Mouse (Mus musculus): ENCODE results near the gene Zeb2.
"Not testable (repeated sequence)": the region's sequence is repeated elsewhere in the genome, so short reads cannot be mapped to it uniquely, and the experiment has no call there.

Zeb2 gene

GRCm38 (mm10) chr2:45111571-45111970, 5.6 kb downstream of the Zeb2 start:
- DNase-seq, result not testable (repeated sequence)

DNA sequence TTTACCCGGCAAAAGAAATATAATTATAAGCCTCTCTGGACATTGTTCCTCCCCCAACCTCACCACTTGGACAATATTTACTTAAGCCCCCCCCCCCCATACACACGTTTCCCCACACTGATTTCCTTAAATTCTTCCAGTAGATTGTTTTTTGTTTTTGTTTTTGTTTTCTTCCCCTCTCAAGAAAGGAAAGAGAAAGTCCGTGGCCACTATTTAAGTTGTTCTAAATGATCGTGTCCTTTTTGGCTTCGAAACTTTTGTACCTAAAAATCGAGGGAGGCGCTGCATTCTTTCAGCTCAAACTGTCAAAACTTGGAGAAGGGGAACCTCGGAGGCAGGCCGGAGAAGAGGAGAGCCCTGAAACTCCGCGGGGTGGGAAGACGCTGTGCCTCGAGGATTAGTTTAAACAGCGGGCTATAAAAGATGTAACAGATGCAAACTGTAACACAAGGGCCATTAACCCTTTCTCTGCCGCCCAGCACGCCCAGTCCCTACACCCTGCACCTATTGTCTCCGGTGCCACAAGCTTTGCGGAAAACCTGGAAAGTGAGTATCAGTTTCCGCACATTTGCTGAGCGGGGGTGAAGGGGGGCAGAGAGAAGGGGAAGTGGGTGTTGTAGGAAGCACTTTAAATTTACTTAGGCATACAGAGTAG, 6.3 kb downstream of the Zeb2 start:
- peak; percentile 55 for DNase-seq

- peak; percentile 66 for DNase-seq
Measured at GRCm38 (mm10) chr2:45109951-45110756, 7.0 kb downstream of the Zeb2 start.

- peak; percentile 45 for DNase-seq
Measured at GRCm38 (mm10) chr2:45109161-45109950, 7.8 kb downstream of the Zeb2 start.

DNA sequence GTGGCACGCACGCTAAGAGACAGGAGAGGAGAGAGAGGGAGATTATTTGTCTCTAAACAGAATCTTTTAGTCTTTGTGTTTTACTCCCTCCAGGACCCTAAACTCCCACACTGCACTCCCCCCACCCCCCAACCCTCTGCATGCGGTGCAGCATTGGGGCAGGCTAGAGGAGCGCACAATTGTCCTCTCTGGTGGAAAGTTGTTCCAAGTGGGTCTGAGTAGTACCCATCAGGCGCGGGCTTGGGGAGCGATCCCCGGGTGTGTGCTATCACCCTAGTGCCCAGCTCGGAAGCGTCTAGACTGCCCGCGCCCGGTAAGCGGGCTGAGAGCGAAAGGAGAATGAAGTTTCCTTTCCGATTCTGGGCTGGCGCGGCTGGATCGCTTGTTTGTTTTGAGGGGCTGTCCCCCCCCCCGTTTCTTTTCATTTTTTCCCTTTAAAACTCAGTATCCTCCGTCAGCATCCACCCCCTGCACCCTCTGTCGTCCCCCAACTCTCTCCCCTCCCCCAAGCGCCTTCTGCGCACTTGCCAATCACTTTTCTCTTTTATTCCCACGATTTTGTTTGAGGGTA, 8.6 kb downstream of the Zeb2 start:
- peak; percentile 58 for DNase-seq

- no peak for DNase-seq
Measured at GRCm38 (mm10) chr2:45107555-45107954, 9.6 kb downstream of the Zeb2 start.

GRCm38 (mm10) chr2:45105922-45106851, 11.0 kb downstream of the Zeb2 start:
- no peak for DNase-seq

- DNase-seq, result no peak
Measured at GRCm38 (mm10) chr2:45105281-45105721, 11.9 kb downstream of the Zeb2 start.

DNA sequence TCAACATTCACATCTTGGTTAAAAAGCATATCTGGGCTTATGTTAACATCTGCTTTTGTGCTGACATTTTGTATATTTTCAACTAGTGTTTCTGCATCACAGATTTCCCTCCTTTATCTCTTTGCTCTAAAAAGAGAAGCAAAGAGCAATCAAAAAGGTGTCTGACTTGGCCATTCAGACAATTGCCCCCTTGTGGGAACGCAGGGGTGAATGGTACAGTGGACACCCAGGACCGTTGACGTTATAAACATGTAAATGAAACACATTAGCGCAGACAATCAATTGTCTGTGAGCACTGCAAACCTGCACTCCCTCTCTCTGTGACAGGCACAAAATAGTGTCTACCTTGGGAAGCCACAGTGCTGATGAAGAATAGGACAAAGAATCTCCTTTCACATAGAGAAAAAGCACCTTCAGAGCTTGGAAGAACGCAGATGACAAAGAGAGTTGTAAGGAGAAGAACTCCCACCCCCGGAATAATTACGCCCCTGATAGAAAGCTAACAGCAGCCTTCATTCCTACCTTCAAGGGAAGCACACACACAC, 12.6 kb downstream of the Zeb2 start:
- DNase-seq, result no peak

DNA sequence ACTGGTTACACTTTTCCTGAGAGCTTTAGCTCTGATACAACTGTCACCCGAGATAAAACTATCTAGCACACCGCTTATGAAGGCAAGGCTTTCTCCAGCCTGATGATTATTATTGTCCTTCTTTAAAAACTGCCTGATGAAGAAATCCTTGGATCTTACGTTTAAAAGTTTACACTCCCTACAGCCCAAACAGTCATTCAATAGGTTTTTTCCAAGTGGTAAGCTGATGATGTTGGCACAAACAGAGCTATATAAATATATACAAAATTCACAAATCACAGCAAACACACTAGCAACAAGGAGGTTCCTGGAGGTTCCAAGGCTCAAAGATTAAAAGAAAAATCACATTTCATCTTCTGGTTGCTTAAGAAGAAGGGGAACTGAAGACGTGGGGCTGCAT, 13.1 kb downstream of the Zeb2 start:
- no peak for DNase-seq

- DNase-seq, result no peak
Measured at GRCm38 (mm10) chr2:45103021-45103983, 13.9 kb downstream of the Zeb2 start.

DNA sequence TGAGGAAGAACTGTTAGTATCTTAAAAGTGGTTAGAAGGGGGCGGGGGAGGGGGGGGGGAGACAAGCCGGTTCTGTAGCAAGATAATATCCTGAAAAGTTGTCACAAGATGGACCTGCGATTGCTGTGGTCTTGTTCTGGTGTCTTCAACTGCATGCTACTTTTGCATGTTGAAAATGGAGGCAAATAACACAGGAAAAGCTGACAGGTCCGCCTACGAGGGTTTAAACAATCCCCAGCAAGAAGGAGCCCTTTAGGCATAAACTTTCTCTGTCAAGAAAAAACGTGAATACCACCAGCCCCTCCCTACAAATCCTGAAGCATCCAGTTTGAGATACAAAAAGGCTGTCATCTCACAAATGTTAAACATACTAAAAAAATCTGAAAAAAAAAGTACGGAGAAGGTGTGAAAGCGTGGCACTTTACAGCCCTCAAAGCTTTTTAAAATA, 15.0 kb downstream of the Zeb2 start:
- DNase-seq, result no peak

GRCm38 (mm10) chr2:45101586-45101985, 15.6 kb downstream of the Zeb2 start:
- DNase-seq, result no peak

- no peak for DNase-seq
Measured at GRCm38 (mm10) chr2:45101040-45101439, 16.2 kb downstream of the Zeb2 start.

DNA sequence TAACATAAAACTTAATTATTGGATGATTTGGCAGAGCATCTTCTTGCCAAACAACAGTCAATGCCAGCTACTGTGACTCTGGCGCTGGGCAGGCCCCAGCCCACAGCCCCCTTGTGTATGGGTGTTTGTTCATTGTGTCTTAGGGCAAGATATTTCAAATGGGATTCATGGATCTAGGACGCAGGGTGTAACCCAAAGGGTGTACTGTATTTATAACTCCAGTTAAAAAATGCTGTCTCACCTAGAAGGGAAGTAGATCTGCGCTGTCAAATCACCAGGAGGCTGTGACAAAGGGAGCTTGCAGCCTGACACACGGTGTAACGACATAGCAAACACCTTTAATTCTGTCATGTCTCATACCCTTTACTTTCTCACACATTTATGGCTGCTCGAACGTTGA, 16.6 kb downstream of the Zeb2 start:
- no peak for DNase-seq

DNA sequence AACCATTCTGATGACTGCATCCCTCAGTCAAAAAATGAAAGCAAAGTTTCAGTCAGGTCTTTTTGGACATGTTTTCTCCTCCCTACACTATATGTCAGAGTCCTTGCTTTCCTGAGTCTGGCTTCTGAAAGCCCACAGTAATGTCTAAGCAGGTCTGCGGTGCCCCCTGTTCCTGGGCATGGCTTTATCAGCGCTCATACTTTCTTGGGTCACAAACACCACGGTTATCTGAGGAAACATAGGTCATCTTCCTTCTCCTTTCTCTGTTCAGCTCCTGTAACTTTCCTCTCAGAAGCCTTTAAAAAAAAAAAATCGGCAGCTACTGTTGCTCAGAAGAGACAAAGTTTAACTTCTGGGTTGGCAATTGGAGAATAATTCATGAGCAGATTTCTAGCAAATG, 17.2 kb downstream of the Zeb2 start:
- DNase-seq, result no peak

DNA sequence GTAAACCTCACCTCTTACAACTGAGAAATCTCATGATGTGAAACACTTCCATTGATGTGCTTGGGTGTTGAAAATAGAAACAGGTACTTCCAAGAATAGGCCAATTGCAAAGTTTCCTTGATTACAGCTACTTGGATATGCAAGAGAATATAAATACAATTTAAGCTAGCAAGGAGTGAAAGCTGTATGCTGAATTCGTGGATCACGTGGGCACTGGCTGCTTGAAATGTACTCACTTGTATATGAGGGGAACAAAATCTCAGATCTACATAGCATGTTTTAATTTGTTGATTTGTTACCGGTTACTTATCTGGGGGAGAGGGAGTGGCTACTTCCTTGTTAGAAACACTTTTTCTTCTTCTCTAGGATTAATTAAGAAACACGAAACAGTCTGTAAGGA, 18.1 kb downstream of the Zeb2 start:
- no peak for DNase-seq

DNA sequence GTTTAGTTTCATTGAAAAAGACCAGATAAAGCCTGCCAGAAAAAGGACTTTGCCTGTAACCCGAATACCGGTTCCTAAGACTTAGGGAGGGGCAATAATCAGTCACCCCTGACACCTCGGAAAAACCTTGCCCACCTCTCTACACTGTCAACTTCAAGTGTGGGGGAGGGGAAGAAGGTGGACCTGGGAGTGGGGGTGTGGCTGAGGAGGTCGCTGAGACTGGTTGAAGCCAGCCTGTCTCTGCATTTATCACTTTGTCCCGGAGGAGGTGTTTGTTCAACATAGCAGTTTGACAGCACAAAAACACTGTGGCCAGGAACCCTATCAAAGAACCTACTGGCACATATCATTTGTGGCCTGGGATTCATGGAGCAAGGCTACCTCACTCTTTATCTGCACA, 19.2 kb downstream of the Zeb2 start:
- DNase-seq, result no peak

DNA sequence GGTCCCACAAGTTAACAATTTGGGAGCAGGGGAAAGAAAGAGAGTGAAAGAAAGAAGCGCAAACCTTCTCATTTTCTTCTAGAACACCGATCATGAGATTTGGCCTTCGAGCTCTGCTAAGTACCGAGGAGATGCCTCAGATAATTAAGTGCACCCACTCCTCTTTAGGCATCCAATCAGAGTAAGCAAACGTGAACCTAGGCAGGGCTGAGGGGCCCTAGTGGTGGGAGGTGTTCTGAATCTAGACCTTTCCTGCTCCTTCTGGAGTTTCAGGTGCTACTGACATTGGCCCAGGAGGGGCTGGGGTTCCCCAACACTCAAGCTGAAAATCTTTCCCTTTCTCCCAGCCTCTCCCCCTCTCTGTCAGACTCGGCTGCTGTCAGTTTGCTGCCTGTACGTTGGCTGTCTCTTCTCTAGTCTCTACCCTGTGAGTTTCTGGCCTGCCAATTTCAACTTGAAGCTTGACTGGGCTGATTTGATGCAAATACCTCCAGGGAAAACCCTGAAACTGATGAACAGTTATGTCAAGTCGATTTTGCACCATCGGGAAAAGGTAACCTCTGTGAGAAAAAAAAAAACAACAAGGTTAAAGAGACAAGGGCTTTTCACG, 20.5 kb downstream of the Zeb2 start:
- no peak for DNase-seq

DNA sequence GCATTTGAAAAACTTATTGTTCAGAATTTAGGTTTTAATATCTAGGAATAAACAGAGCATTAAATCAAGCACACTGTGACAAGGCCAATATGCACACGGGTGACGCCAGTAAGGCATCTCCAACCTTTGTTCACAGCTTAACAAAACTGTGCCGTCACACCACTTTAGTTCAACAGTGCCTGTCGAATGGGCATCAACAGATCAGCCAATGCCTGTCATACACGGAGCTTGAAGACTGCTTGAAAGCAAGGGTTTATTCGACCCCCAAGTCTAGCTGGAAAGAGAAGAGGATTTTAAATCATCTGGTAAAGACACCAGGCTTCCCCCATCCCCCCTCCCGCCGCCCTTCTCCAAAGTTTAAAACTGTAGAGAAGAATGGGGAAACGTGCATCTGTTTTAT, 21.4 kb downstream of the Zeb2 start:
- DNase-seq, result no peak
